Mouse (Mus musculus) small intestine, adult 2 months (tissue): Measurements from ENCODE around the gene Sap30bp.
A peak's percentile ranks its signal among the peaks of the same experiment; 100 is the strongest.

Source experiments
- CTCF ChIP-seq: fragments of 200-500 bp; IDR thresholded peaks from 2 replicates; pipeline ENCODE4 v1.5.1; 2012; ENCODE audit warnings: low read depth, mild to moderate bottlenecking, control low read depth, inconsistent platforms, low read length, moderate library complexity, mixed read lengths; ENCODE audit not compliant: insufficient replicate concordance, insufficient read length; ENCODE audit errors: extremely low read depth
- POLR2A ChIP-seq: fragments of 200-500 bp; IDR thresholded peaks from 2 replicates; pipeline ENCODE4 v1.6.1; 2012; ENCODE audit warnings: low read depth, mild to moderate bottlenecking, control low read depth, inconsistent platforms, low read length, moderate library complexity

DNA sequence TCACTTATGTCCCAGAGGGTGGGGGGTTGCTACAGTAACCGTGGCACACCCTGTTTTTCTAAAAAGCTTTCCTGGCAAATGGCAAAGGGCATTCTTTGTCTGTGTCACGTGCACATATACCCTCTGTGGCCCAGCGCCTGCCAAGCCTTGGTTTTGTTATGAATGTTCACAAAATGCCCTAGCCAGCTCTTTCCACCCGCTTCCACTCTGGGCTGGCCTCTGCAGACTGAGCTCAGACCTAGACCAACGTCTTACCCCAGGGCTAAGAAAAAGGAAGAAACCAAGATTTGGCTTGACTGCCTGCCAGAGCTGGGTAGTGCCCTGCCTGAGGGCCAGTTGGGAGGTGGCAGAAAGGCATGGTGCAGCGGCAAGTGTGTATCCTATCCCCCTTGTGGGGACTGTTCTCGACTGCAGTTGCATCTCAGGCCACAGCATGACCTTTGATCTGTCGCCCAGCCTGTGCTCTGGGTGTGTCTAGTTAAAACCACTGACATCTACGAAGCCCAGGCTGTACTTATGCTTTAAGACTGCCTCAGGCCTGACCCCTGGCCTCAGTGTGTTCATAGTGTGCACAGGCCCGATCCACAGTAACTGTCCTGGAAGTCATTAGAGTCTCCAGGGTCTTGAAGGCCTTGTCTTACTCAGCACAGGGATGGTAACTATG is 22.2 kb downstream of the Sap30bp start:
- TF ChIP-seq CTCF (peak; percentile 26; the same call in 1 of the 2 replicates), POLR2A (no peak)
